Mouse (Mus musculus): ENCODE measurements around the gene Gm12569. TPM values are rescaled to one million over a fixed set of nuclear protein-coding genes. Genes with fewer than 3 reads are reported as not detected.

Gm12569 gene
- polyA plus RNA-seq (2012; rRNA removed) = not detected in 2 replicates

- DNase-seq = no peak
- H3K4me3 ChIP-seq (ENCODE audit: control insufficient read depth, insufficient read depth, low read length) = no peak within 1 kb of the TSS
- TF ChIP-seq CTCF (IDR thresholded peaks at IDR 0.05; ENCODE audit: borderline replicate concordance, control insufficient read depth, extremely low read depth, insufficient read depth, low read length, poor library complexity) = no peak
- no peak for TF ChIP-seq POLR2A (IDR thresholded peaks at IDR 0.05; ENCODE audit: control insufficient read depth, extremely low read depth, insufficient read depth, low read length, poor library complexity)
- H3K36me3 ChIP-seq (ENCODE audit: control insufficient read depth, insufficient read depth, low read length) = no peaks in the 10 kb centered on the region
- 97% methylated on average over 11 of the region's 11 CpGs for WGBS
- H3K27ac ChIP-seq (ENCODE audit: control insufficient read depth, insufficient read depth, low read length) = no peak within 1 kb of the TSS
- no peaks in the 10 kb centered on the region for H3K4me1 ChIP-seq (replicated peaks; ENCODE audit: control insufficient read depth, insufficient read depth, low read length)
- no peaks in the 10 kb centered on the region for H3K27me3 ChIP-seq (ENCODE audit: control insufficient read depth, insufficient read depth, low read length)
Observed at GRCm38 (mm10) chr11:51220308-51220707, at the start of gene Gm12569. Gene Gm12569, plus strand, starts transcription at chr11:51220473.

DNA sequence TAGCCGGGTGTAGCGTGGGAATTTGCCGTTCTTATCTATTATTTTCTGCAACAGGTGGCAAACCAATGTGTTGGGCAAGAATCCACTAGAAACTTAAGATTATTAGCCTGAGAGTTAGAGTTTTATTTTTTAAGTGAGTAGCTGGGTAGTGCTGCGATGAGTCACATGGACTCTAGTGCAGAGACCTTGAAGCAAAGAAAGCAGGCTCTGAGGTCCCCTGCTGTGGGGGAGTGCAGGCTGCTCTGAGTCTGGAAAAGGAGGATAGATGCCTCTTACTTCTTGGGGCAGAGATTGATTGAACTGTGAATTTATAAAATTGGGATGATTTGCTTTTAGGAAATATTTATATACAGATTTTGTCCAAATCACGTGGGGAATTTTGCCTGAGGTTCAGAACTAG lies 17.5 kb upstream of the Gm12569 start:
- Histone ChIP-seq H3K4me1 (replicated peaks; ENCODE audit: control insufficient read depth, insufficient read depth, low read length) (no peaks in the 10 kb centered on the region), H3K4me3 (ENCODE audit: control insufficient read depth, insufficient read depth, low read length) (no peak overlapping the region), H3K36me3 (ENCODE audit: control insufficient read depth, insufficient read depth, low read length) (no peaks in the 10 kb centered on the region), H3K27ac (ENCODE audit: control insufficient read depth, insufficient read depth, low read length) (no peak overlapping the region), H3K27me3 (ENCODE audit: control insufficient read depth, insufficient read depth, low read length) (no peaks in the 10 kb centered on the region)
- TF ChIP-seq CTCF (IDR thresholded peaks at IDR 0.05; ENCODE audit: borderline replicate concordance, control insufficient read depth, extremely low read depth, insufficient read depth, low read length, poor library complexity) (no peak), POLR2A (IDR thresholded peaks at IDR 0.05; ENCODE audit: control insufficient read depth, extremely low read depth, insufficient read depth, low read length, poor library complexity) (no peak)
- DNase-seq = no peak
- WGBS = 92% methylated on average over 5 of the region's 5 CpGs

DNA sequence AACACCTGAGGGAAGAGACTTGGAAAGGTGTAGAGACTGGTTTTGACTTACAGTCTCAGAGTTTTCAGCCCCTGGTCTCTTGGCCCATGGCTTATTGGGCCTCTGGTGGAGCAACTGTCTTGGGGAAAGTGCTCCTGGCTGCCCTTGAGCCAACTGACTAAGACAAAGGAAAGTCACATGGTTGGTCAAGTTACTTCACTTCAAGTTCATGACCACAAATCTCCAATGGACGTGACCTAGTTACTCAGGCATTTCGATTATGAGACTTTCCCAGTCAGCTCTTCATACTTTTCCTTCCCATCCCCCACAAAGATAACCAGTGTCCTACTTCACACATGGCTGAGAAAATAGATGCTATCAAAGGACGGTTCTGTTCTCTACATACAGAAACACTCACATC lies 12.5 kb upstream of the Gm12569 start:
- WGBS = 82% methylated on average over 3 of the region's 3 CpGs
- Histone ChIP-seq H3K27me3 (ENCODE audit: control insufficient read depth, insufficient read depth, low read length) (no peaks in the 10 kb centered on the region), H3K36me3 (ENCODE audit: control insufficient read depth, insufficient read depth, low read length) (no peaks in the 10 kb centered on the region), H3K4me1 (replicated peaks; ENCODE audit: control insufficient read depth, insufficient read depth, low read length) (no peaks in the 10 kb centered on the region), H3K4me3 (ENCODE audit: control insufficient read depth, insufficient read depth, low read length) (no peak overlapping the region), H3K27ac (ENCODE audit: control insufficient read depth, insufficient read depth, low read length) (no peak overlapping the region)
- DNase-seq = no peak
- no peak for TF ChIP-seq POLR2A (IDR thresholded peaks at IDR 0.05; ENCODE audit: control insufficient read depth, extremely low read depth, insufficient read depth, low read length, poor library complexity)
- TF ChIP-seq CTCF (IDR thresholded peaks at IDR 0.05; ENCODE audit: borderline replicate concordance, control insufficient read depth, extremely low read depth, insufficient read depth, low read length, poor library complexity) = no peak

GRCm38 (mm10) chr11:51211426-51211825 lies 8.8 kb upstream of the Gm12569 start:
- TF ChIP-seq POLR2A (IDR thresholded peaks at IDR 0.05; ENCODE audit: control insufficient read depth, extremely low read depth, insufficient read depth, low read length, poor library complexity) (no peak), CTCF (IDR thresholded peaks at IDR 0.05; ENCODE audit: borderline replicate concordance, control insufficient read depth, extremely low read depth, insufficient read depth, low read length, poor library complexity) (no peak)
- WGBS = 94% methylated on average over 5 of the region's 5 CpGs
- no peak overlapping the region for H3K4me3 ChIP-seq (ENCODE audit: control insufficient read depth, insufficient read depth, low read length)
- no peaks in the 10 kb centered on the region for H3K36me3 ChIP-seq (ENCODE audit: control insufficient read depth, insufficient read depth, low read length)
- H3K27ac ChIP-seq (ENCODE audit: control insufficient read depth, insufficient read depth, low read length) = no peak overlapping the region
- DNase-seq = no peak
- H3K27me3 ChIP-seq (ENCODE audit: control insufficient read depth, insufficient read depth, low read length) = no peaks in the 10 kb centered on the region
- H3K4me1 ChIP-seq (replicated peaks; ENCODE audit: control insufficient read depth, insufficient read depth, low read length) = no peaks in the 10 kb centered on the region

DNA sequence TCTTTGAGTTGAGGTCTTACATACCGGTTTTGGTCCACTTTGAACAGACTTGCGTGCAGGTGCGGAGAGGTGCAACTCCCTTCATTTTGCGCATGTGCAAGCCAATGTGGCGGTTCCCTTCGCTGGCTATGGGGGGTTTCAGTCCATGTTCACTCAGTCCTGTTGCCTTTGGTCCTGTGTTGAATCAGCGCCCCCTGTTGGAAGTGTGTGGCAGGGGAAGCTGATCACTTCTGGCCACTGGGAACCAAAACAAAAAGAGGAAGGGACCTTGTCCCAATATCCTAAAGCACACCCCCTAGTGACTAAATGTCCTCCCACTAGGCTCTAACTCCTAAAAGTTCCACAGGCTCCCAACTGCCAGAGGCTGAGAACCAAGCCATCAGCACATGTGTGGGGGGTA lies 6.3 kb upstream of the Gm12569 start:
- Histone ChIP-seq H3K36me3 (ENCODE audit: control insufficient read depth, insufficient read depth, low read length) (no peaks in the 10 kb centered on the region), H3K27ac (ENCODE audit: control insufficient read depth, insufficient read depth, low read length) (no peak overlapping the region), H3K27me3 (ENCODE audit: control insufficient read depth, insufficient read depth, low read length) (no peaks in the 10 kb centered on the region), H3K4me3 (ENCODE audit: control insufficient read depth, insufficient read depth, low read length) (no peak overlapping the region), H3K4me1 (replicated peaks; ENCODE audit: control insufficient read depth, insufficient read depth, low read length) (no peaks in the 10 kb centered on the region)
- WGBS = 87% methylated on average over 7 of the region's 7 CpGs
- TF ChIP-seq CTCF (IDR thresholded peaks at IDR 0.05; ENCODE audit: borderline replicate concordance, control insufficient read depth, extremely low read depth, insufficient read depth, low read length, poor library complexity) (no peak), POLR2A (IDR thresholded peaks at IDR 0.05; ENCODE audit: control insufficient read depth, extremely low read depth, insufficient read depth, low read length, poor library complexity) (no peak)
- DNase-seq = no peak

- WGBS = 89% methylated on average over 12 of the region's 12 CpGs
- no peak for DNase-seq
Observed at GRCm38 (mm10) chr11:51219396-51219980, 785 bp upstream of the Gm12569 start.

DNA sequence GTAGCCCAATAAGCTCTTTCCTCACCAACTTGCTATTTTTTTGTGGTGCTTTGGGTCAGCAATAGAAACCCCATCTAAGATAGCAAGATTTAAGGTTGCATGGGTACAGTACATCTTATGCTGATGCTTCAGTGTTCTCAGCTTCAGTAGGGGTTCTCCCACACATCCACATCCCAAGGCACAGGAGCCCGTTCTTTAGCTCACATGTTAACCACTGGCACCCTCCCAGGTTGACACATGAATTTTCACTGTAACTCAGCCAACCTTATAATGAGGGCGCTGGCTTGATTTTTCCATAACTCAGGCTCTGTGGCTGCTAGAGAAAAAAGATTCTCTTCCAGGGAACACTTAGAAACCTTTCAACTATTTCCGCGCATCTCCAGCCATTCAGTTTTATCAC lies 6.8 kb downstream of the Gm12569 start:
- Histone ChIP-seq H3K36me3 (ENCODE audit: control insufficient read depth, insufficient read depth, low read length) (no peaks in the 10 kb centered on the region), H3K4me1 (replicated peaks; ENCODE audit: control insufficient read depth, insufficient read depth, low read length) (no peaks in the 10 kb centered on the region), H3K4me3 (ENCODE audit: control insufficient read depth, insufficient read depth, low read length) (no peak overlapping the region), H3K27me3 (ENCODE audit: control insufficient read depth, insufficient read depth, low read length) (no peaks in the 10 kb centered on the region), H3K27ac (ENCODE audit: control insufficient read depth, insufficient read depth, low read length) (no peak overlapping the region)
- WGBS = 90% methylated on average over 4 of the region's 4 CpGs
- TF ChIP-seq CTCF (IDR thresholded peaks at IDR 0.05; ENCODE audit: borderline replicate concordance, control insufficient read depth, extremely low read depth, insufficient read depth, low read length, poor library complexity) = no peak
- no peak for TF ChIP-seq POLR2A (IDR thresholded peaks at IDR 0.05; ENCODE audit: control insufficient read depth, extremely low read depth, insufficient read depth, low read length, poor library complexity)
- DNase-seq = no peak

More at GRCm38 (mm10) chr11:51219396-51219980, 785 bp upstream of the Gm12569 start:
- Histone ChIP-seq H3K27ac (ENCODE audit: control insufficient read depth, insufficient read depth, low read length) (no peak overlapping the region), H3K27me3 (ENCODE audit: control insufficient read depth, insufficient read depth, low read length) (no peaks in the 10 kb centered on the region), H3K36me3 (ENCODE audit: control insufficient read depth, insufficient read depth, low read length) (no peaks in the 10 kb centered on the region), H3K4me1 (replicated peaks; ENCODE audit: control insufficient read depth, insufficient read depth, low read length) (no peaks in the 10 kb centered on the region), H3K4me3 (ENCODE audit: control insufficient read depth, insufficient read depth, low read length) (no peak overlapping the region)
- no peak for TF ChIP-seq CTCF (IDR thresholded peaks at IDR 0.05; ENCODE audit: borderline replicate concordance, control insufficient read depth, extremely low read depth, insufficient read depth, low read length, poor library complexity)
- TF ChIP-seq POLR2A (IDR thresholded peaks at IDR 0.05; ENCODE audit: control insufficient read depth, extremely low read depth, insufficient read depth, low read length, poor library complexity) = no peak
